Mouse (Mus musculus): ENCODE data around the gene Cda. TPM values are rescaled to one million over a fixed set of nuclear protein-coding genes. Genes with fewer than 3 reads are reported as not detected.

Cda gene
- polyA plus RNA-seq, 1 experiment: 0.06 TPM

DNA sequence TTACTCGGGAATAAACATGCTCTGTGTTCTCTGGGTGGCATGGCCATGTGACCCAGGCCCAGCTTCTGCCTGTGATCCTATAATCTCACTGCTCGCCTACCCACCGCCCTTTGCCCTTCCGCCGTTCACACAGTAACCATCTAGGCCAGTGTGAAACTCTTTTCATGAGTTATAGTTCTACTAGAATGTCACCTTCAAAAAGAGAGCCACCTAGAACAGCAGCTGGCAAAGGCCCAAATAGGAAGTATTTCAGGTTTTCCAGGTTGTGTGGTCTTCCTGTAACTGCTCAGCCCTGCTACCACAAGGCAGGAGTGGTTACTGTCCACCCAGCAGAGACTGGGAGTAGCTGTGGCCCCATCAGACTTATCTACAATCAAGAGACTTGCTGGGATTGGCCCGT lies 25.0 kb downstream of the Cda start:
- Histone ChIP-seq H3K36me3 (ENCODE audit: control insufficient read depth) (no peaks in the 10 kb centered on the region; the same call in 1 of the 2 replicates), H3K4me3 (replicated peaks) (no peak overlapping the region), H3K27me3 (ENCODE audit: control insufficient read depth) (peaks cover 2% of the 10 kb centered on the region; the same call in 1 of the 2 replicates), H3K4me1 (ENCODE audit: control insufficient read depth) (no peaks in the 10 kb centered on the region), H3K9me3 (ENCODE audit: control insufficient read depth, low read length) (no peaks in the 10 kb centered on the region)
- TF ChIP-seq TAL1 (IDR thresholded peaks at IDR 0.05; ENCODE audit: low read length): no peak
- TF ChIP-seq GATA1 (IDR thresholded peaks at IDR 0.05; ENCODE audit: low read length): no peak

GRCm38 (mm10) chr4:138342048-138342447 lies 25.7 kb downstream of the Cda start:
- H3K4me3 ChIP-seq (replicated peaks): no peak overlapping the region
- no peak for TF ChIP-seq TAL1 (IDR thresholded peaks at IDR 0.05; ENCODE audit: low read length)
- no peak for TF ChIP-seq GATA1 (IDR thresholded peaks at IDR 0.05; ENCODE audit: low read length)

GRCm38 (mm10) chr4:138341393-138341792 lies 26.4 kb downstream of the Cda start:
- H3K9me3 ChIP-seq (ENCODE audit: control insufficient read depth, low read length): no peaks in the 10 kb centered on the region
- no peak overlapping the region for H3K4me3 ChIP-seq (replicated peaks)
- TF ChIP-seq TAL1 (IDR thresholded peaks at IDR 0.05; ENCODE audit: low read length) (no peak), GATA1 (IDR thresholded peaks at IDR 0.05; ENCODE audit: low read length) (no peak)
- H3K36me3 ChIP-seq (ENCODE audit: control insufficient read depth): no peaks in the 10 kb centered on the region; the same call in 1 of the 2 replicates
- H3K27me3 ChIP-seq (ENCODE audit: control insufficient read depth): peaks cover 2% of the 10 kb centered on the region; the same call in 1 of the 2 replicates
- no peaks in the 10 kb centered on the region for H3K4me1 ChIP-seq (ENCODE audit: control insufficient read depth)

More at GRCm38 (mm10) chr4:138342048-138342447, 25.7 kb downstream of the Cda start:
- Histone ChIP-seq H3K4me1 (ENCODE audit: control insufficient read depth) (no peaks in the 10 kb centered on the region), H3K9me3 (ENCODE audit: control insufficient read depth, low read length) (no peaks in the 10 kb centered on the region), H3K27me3 (ENCODE audit: control insufficient read depth) (peaks cover 2% of the 10 kb centered on the region; the same call in 1 of the 2 replicates), H3K36me3 (ENCODE audit: control insufficient read depth) (no peaks in the 10 kb centered on the region; the same call in 1 of the 2 replicates)

GRCm38 (mm10) chr4:138339963-138340362 lies 27.8 kb downstream of the Cda start:
- TF ChIP-seq GATA1 (IDR thresholded peaks at IDR 0.05; ENCODE audit: low read length) (no peak), TAL1 (IDR thresholded peaks at IDR 0.05; ENCODE audit: low read length) (no peak)
- Histone ChIP-seq H3K4me1 (ENCODE audit: control insufficient read depth) (no peaks in the 10 kb centered on the region), H3K36me3 (ENCODE audit: control insufficient read depth) (no peaks in the 10 kb centered on the region), H3K4me3 (replicated peaks) (no peak overlapping the region), H3K9me3 (ENCODE audit: control insufficient read depth, low read length) (no peaks in the 10 kb centered on the region), H3K27me3 (ENCODE audit: control insufficient read depth) (peaks cover 2% of the 10 kb centered on the region; the same call in 1 of the 2 replicates)

- H3K27me3 ChIP-seq (ENCODE audit: control insufficient read depth): peaks cover 2% of the 10 kb centered on the region
- no peaks in the 10 kb centered on the region for H3K9me3 ChIP-seq (ENCODE audit: control insufficient read depth, low read length)
- no peaks in the 10 kb centered on the region for H3K36me3 ChIP-seq (ENCODE audit: control insufficient read depth)
- H3K4me1 ChIP-seq (ENCODE audit: control insufficient read depth): no peaks in the 10 kb centered on the region
- H3K4me3 ChIP-seq (replicated peaks): no peak overlapping the region
- TF ChIP-seq GATA1 (IDR thresholded peaks at IDR 0.05; ENCODE audit: low read length) (no peak), TAL1 (IDR thresholded peaks at IDR 0.05; ENCODE audit: low read length) (no peak)
These were observed 30.5 kb downstream of the Cda start for GRCm38 (mm10) chr4:138337341-138337740.

DNA sequence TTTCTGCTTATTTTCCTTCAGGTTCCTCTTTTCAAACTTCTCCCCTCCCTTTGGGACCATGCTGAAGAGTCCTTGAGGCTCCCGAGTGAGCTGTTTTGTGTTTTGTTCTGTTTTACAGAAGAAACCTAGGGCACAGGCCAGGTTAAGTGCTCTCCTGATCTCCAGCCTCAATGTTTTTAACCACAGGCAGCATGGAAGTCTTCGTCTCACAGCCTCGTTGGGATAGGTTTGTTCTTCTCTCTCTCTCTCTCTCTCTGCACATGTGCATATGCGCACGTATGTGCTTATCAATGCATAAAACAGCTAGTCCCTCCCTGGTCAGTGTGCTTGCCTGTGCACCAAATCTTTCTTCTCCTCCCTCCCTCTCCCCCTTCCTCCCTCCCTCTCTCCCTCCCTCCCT lies 30.9 kb downstream of the Cda start:
- H3K36me3 ChIP-seq (ENCODE audit: control insufficient read depth): no peaks in the 10 kb centered on the region
- no peak overlapping the region for H3K4me3 ChIP-seq (replicated peaks)
- no peaks in the 10 kb centered on the region for H3K9me3 ChIP-seq (ENCODE audit: control insufficient read depth, low read length)
- TF ChIP-seq TAL1 (IDR thresholded peaks at IDR 0.05; ENCODE audit: low read length): no peak
- peaks cover 6% of the 10 kb centered on the region for H3K27me3 ChIP-seq (ENCODE audit: control insufficient read depth)
- no peaks in the 10 kb centered on the region for H3K4me1 ChIP-seq (ENCODE audit: control insufficient read depth)

DNA sequence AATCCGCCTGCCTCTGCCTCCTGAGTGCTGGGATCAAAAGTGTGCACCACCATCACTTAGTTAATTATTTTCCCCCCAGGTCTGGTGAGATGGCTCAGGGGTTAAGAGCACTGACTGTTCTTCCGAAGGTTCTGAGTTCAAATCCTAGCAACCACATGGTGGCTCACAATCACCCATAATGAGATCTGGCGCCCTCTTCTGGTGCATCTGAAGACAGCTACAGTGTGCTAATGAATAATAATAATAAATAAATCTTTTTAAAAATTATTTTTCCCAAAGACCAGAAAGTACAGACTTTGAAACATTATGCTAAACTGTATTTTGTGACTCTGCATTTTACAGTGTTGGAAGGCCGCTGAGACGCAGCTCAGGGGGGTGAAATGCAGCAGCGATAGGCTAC lies 32.1 kb downstream of the Cda start:
- Histone ChIP-seq H3K36me3 (ENCODE audit: control insufficient read depth) (no peaks in the 10 kb centered on the region), H3K27me3 (ENCODE audit: control insufficient read depth) (peaks cover 14% of the 10 kb centered on the region), H3K4me1 (ENCODE audit: control insufficient read depth) (no peaks in the 10 kb centered on the region), H3K9me3 (ENCODE audit: control insufficient read depth, low read length) (no peaks in the 10 kb centered on the region), H3K4me3 (replicated peaks) (no peak overlapping the region)
- TF ChIP-seq TAL1 (IDR thresholded peaks at IDR 0.05; ENCODE audit: low read length) (no peak), GATA1 (IDR thresholded peaks at IDR 0.05; ENCODE audit: low read length) (no peak)

GRCm38 (mm10) chr4:138335036-138335435 lies 32.8 kb downstream of the Cda start:
- TF ChIP-seq GATA1 (IDR thresholded peaks at IDR 0.05; ENCODE audit: low read length): no peak
- no peak for TF ChIP-seq TAL1 (IDR thresholded peaks at IDR 0.05; ENCODE audit: low read length)
- no peak overlapping the region for H3K4me3 ChIP-seq (replicated peaks)
- peaks cover 20% of the 10 kb centered on the region for H3K27me3 ChIP-seq (ENCODE audit: control insufficient read depth)
- no peaks in the 10 kb centered on the region for H3K9me3 ChIP-seq (ENCODE audit: control insufficient read depth, low read length)
- H3K36me3 ChIP-seq (ENCODE audit: control insufficient read depth): no peaks in the 10 kb centered on the region
- no peaks in the 10 kb centered on the region for H3K4me1 ChIP-seq (ENCODE audit: control insufficient read depth)

- Histone ChIP-seq H3K4me3 (replicated peaks) (no peak overlapping the region), H3K9me3 (ENCODE audit: control insufficient read depth, low read length) (peaks cover 2% of the 10 kb centered on the region; the same call in 1 of the 2 replicates), H3K36me3 (ENCODE audit: control insufficient read depth) (no peaks in the 10 kb centered on the region), H3K27me3 (ENCODE audit: control insufficient read depth) (peaks cover 20% of the 10 kb centered on the region), H3K4me1 (ENCODE audit: control insufficient read depth) (no peaks in the 10 kb centered on the region)
- TF ChIP-seq GATA1 (IDR thresholded peaks at IDR 0.05; ENCODE audit: low read length) (no peak), TAL1 (IDR thresholded peaks at IDR 0.05; ENCODE audit: low read length) (no peak)
These were observed 34.7 kb downstream of the Cda start for GRCm38 (mm10) chr4:138333135-138333534.

- TF ChIP-seq GATA1 (IDR thresholded peaks at IDR 0.05; ENCODE audit: low read length) (no peak), TAL1 (IDR thresholded peaks at IDR 0.05; ENCODE audit: low read length) (no peak)
- peaks cover 7% of the 10 kb centered on the region; the same call in 1 of the 2 replicates for H3K9me3 ChIP-seq (ENCODE audit: control insufficient read depth, low read length)
- no peaks in the 10 kb centered on the region for H3K36me3 ChIP-seq (ENCODE audit: control insufficient read depth)
- H3K4me1 ChIP-seq (ENCODE audit: control insufficient read depth): no peaks in the 10 kb centered on the region
- H3K4me3 ChIP-seq (replicated peaks): no peak overlapping the region
- H3K27me3 ChIP-seq (ENCODE audit: control insufficient read depth): peaks cover 20% of the 10 kb centered on the region
These were observed 36.1 kb downstream of the Cda start for GRCm38 (mm10) chr4:138331647-138332046.
